Mouse (Mus musculus) neural tube, embryonic 11.5 days (tissue): ENCODE data around the gene Sec62. TPM values are rescaled to one million over a fixed set of nuclear protein-coding genes. Genes with fewer than 3 reads are reported as not detected.

Experiments
- ATAC-seq: fragments of 200-750 bp; cut with Nextera tagmentation; 2 replicates; pipeline ENCODE4 v1.8.0; 2017; ENCODE audit warnings: moderate number of reproducible peaks, mild to moderate bottlenecking, moderate TSS enrichment, moderate library complexity; ENCODE audit not compliant: insufficient read depth, low FRiP score, low TSS enrichment
- DNase-seq: peaks from one replicate; pipeline ENCODE4 v3.0.0-alpha.2; 2015; ENCODE audit warnings: low spot score
- H3K27ac ChIP-seq: fragments of 300-500 bp; sonication (generic); 2 replicates; pipeline ENCODE4 v1.5.1; 2014; ENCODE audit warnings: low read depth, mild to moderate bottlenecking, low read length
- H3K27me3 ChIP-seq: fragments of 300-500 bp; sonication (generic); 2 replicates; pipeline ENCODE4 v1.6.1; 2014; ENCODE audit warnings: mild to moderate bottlenecking, low read length, mixed read lengths; ENCODE audit not compliant: control insufficient read depth, insufficient read depth
- H3K36me3 ChIP-seq: fragments of 300-500 bp; sonication (generic); 2 replicates; pipeline ENCODE4 v1.6.1; 2014; ENCODE audit warnings: mild to moderate bottlenecking, low read length, moderate library complexity, mixed read lengths; ENCODE audit not compliant: control insufficient read depth, insufficient read depth
- H3K4me1 ChIP-seq: fragments of 300-500 bp; sonication (generic); 2 replicates; pipeline ENCODE4 v1.6.1; 2014; ENCODE audit warnings: low read length, mixed read lengths; ENCODE audit not compliant: control insufficient read depth, insufficient read depth
- H3K4me2 ChIP-seq: fragments of 300-500 bp; sonication (generic); 2 replicates; pipeline ENCODE4 v1.6.1; 2014; ENCODE audit warnings: low read depth, mild to moderate bottlenecking, moderate library complexity
- H3K4me3 ChIP-seq: fragments of 300-500 bp; sonication (generic); 2 replicates; pipeline ENCODE4 v1.5.1; 2014; ENCODE audit warnings: low read depth, low read length
- H3K9ac ChIP-seq: fragments of 300-500 bp; sonication (generic); 2 replicates; pipeline ENCODE4 v1.6.1; 2014; ENCODE audit warnings: mild to moderate bottlenecking, low read length
- H3K9me3 ChIP-seq: fragments of 300-500 bp; sonication (generic); 2 replicates; pipeline ENCODE4 v1.6.1; 2016; ENCODE audit warnings: low read length; ENCODE audit not compliant: control insufficient read depth
- WGBS: fragments of 180-500 bp; shearing (Covaris S2); extraction: QIAGEN DNeasy Blood & Tissue Kit; methylation state at CpG from one replicate; pipeline ENCODE4 v1.1.7; 2014; 5-methylcytosine and 5-hydroxymethylcytosine counted together
- polyA plus RNA-seq: library from polyadenylated mRNA; unstranded; fragments of >200 nt; fragmentation: Nextera tagmentation; extraction: Ambion mirVana; gene quantifications from 2 replicates; pipeline ENCODE4 v1.2.1, GENCODE M21; 2014

Sec62 gene
- 60.8 and 68.5 TPM in 2 replicates for polyA plus RNA-seq

DNA sequence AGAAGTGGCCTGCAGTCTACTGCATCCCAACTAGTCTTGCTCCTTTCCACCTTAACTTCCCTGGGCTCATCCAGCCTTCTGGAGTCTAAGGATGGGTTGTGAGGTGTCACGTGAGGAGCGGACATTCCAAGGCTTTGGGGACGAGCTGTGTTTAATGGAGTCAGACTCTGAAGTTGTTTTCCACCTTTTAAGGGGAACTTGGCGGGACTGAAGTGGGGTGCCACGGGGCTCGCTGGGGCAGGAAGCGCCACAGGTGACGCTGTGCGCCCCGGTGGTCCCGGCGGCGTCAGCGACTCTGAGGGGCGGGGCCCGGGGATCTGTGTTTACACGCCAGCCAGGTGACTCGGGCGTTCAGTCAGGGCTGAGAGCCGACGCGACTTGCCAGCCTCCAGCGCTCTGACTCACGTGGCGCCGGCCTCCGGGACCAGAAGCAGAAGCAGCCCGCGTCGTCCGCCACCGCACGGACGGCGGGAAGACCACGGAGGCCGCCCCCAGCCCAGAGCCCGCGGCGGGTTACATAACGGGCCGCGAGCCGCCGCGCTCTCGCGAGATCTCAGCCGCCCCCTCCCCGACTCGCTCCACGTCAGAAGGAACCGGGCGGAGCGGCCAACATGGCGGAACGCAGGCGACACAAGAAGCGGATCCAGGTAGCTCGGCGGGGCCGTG, at the start of gene Sec62:
Gene Sec62, plus strand, starts transcription at position 139 of the 666 bp plus-strand sequence.
- Histone ChIP-seq H3K27me3 (no peaks in the 10 kb centered on the region), H3K27ac (peak within 1 kb of the TSS; percentile 87), H3K4me3 (peak within 1 kb of the TSS; percentile 87), H3K9ac (peak within 1 kb of the TSS; percentile 98), H3K36me3 (no peaks in the 10 kb centered on the region), H3K4me2 (peak within 1 kb of the TSS; percentile 46), H3K9me3 (no peaks in the 10 kb centered on the region), H3K4me1 (peaks cover 3% of the 10 kb centered on the region; the same call in 1 of the 2 replicates)
- DNase-seq (peak; percentile 95), ATAC-seq (peak; percentile 98)
- under 1% methylated on average over 47 of the region's 62 CpGs for WGBS

DNA sequence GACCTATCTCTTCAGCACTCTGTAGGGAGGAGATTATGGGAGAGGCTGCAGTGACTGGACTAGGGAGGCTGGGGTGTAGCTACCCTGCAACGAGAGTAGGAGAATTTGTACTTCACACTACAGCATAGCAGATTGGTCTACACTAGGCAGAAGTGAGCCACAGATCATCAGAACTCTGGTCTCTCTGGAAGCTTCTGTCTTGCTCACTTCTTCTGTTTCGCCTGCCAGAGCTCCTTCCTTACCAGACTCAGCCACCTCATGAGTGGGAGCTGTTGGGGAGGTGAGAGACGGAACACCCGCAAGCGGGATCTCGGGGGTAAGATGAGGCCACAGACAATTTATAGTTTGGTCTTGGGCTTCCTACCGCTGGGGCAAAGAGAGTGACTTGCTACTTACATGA, 49.8 kb upstream of the Sec62 start:
- H3K4me1 ChIP-seq = no peaks in the 10 kb centered on the region
- H3K9me3 ChIP-seq = no peaks in the 10 kb centered on the region
- H3K27me3 ChIP-seq = no peaks in the 10 kb centered on the region
- no peak overlapping the region for H3K4me2 ChIP-seq
- no peak overlapping the region for H3K4me3 ChIP-seq
- ATAC-seq (no peak), DNase-seq (no peak)
- no peak overlapping the region for H3K27ac ChIP-seq
- no peaks in the 10 kb centered on the region for H3K36me3 ChIP-seq
- 92% methylated on average over 7 of the region's 7 CpGs for WGBS
- H3K9ac ChIP-seq = no peak overlapping the region

DNA sequence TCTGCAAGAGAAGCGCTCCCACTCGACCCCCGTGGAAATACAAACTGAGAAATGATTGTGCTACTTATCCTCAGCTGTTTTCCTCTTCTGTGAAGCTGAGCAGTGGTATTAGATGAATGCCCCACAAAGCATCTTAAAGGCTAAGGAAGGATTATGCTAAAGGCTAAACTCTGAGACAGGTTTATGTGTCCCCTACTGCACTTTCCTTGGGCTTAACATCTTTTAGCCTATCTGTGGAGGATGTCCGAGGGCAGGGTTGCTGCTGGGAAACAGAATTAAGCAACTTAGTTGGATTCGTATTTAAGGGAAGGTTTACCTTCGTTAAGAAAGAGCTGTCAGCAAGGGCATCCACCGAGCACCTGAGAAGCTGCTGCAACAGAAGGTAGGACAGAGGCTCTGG, 46.7 kb upstream of the Sec62 start, which contains the start of gene Samd7:
Gene Samd7, plus strand, starts transcription at position 288 of the 400 bp plus-strand sequence.
- no peaks in the 10 kb centered on the region for H3K36me3 ChIP-seq
- 85% methylated on average over 7 of the region's 7 CpGs for WGBS
- no peaks in the 10 kb centered on the region for H3K9me3 ChIP-seq
- H3K27ac ChIP-seq = no peak within 1 kb of the TSS
- H3K4me2 ChIP-seq = no peak within 1 kb of the TSS
- no peaks in the 10 kb centered on the region for H3K27me3 ChIP-seq
- H3K4me3 ChIP-seq = no peak within 1 kb of the TSS
- no peak within 1 kb of the TSS for H3K9ac ChIP-seq
- ATAC-seq (no peak), DNase-seq (no peak)
- no peaks in the 10 kb centered on the region for H3K4me1 ChIP-seq

DNA sequence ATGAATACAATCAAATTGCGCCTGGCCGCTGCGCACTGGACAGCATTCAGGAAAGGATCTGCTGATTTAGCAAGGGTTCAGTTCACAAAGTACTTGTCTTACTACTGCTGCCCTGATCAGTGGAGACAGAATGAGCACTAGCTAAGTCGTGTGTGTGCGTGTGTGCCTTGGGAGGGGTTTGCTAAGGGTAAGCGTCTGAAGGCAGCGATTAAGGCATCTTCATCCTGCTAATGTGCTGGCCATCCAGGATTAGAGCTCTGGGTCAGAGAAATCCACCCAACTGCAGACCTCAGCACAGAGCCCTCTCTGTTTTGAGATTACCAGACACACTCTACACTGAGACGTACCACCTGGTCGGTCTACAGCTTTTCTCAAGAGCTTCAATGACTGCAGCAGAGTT, 44.4 kb upstream of the Sec62 start:
- Histone ChIP-seq H3K27ac (no peak overlapping the region), H3K36me3 (no peaks in the 10 kb centered on the region), H3K4me2 (no peak overlapping the region), H3K27me3 (no peaks in the 10 kb centered on the region), H3K4me3 (no peak overlapping the region), H3K4me1 (no peaks in the 10 kb centered on the region), H3K9ac (no peak overlapping the region), H3K9me3 (no peaks in the 10 kb centered on the region)
- WGBS = 94% methylated on average over 9 of the region's 9 CpGs
- ATAC-seq (no peak), DNase-seq (no peak)

DNA sequence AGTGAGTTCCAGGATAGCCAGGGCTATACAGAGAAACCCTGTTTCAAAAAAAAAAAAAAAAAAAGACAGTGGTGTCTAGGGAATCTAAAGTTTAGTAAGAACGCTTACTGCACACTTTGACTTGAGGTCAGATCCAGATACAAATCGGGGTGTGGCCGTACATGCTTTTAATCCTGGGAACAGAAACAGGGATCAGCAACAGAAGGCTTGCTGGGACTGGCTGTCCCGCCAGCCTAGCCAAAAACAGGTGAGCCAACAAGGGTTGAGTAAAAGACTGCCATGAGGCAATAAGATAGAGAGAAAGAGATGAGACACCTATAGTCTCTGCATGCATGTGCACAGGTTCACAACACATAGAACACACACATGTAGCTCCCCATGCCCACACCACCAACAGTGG, 38.0 kb upstream of the Sec62 start:
- H3K4me2 ChIP-seq = no peak overlapping the region
- no peaks in the 10 kb centered on the region for H3K4me1 ChIP-seq
- H3K36me3 ChIP-seq = no peaks in the 10 kb centered on the region
- no peaks in the 10 kb centered on the region for H3K27me3 ChIP-seq
- no peak overlapping the region for H3K9ac ChIP-seq
- ATAC-seq (no peak), DNase-seq (no peak)
- H3K9me3 ChIP-seq = no peaks in the 10 kb centered on the region
- WGBS = 94% methylated on average over 4 of the region's 4 CpGs
- H3K4me3 ChIP-seq = no peak overlapping the region
- no peak overlapping the region for H3K27ac ChIP-seq

DNA sequence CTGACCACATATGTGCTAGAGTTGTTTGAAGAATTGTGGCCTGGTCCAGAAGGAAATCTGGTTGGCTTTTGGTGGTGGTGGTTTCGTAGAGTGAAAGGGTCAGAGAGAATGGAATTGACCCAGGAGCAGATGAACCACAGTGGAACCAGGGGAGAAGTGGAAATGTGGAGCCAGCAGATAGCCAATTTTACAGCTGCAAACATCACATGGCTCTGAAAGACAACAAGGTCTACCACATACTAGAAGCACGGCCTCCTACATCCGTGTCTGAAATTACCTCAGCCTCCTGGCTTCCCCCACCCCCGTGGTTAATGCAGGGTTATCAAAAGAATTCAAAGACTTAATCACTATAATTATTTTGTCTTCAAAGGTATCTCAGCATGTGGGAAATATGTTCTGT, 27.8 kb upstream of the Sec62 start:
- Histone ChIP-seq H3K27ac (no peak overlapping the region), H3K36me3 (no peaks in the 10 kb centered on the region), H3K4me1 (no peaks in the 10 kb centered on the region), H3K4me3 (no peak overlapping the region), H3K9me3 (no peaks in the 10 kb centered on the region), H3K9ac (no peak overlapping the region), H3K27me3 (no peaks in the 10 kb centered on the region), H3K4me2 (no peak overlapping the region)
- WGBS = 88% methylated on average over 4 of the region's 4 CpGs
- DNase-seq = no peak
- ATAC-seq = no peak

DNA sequence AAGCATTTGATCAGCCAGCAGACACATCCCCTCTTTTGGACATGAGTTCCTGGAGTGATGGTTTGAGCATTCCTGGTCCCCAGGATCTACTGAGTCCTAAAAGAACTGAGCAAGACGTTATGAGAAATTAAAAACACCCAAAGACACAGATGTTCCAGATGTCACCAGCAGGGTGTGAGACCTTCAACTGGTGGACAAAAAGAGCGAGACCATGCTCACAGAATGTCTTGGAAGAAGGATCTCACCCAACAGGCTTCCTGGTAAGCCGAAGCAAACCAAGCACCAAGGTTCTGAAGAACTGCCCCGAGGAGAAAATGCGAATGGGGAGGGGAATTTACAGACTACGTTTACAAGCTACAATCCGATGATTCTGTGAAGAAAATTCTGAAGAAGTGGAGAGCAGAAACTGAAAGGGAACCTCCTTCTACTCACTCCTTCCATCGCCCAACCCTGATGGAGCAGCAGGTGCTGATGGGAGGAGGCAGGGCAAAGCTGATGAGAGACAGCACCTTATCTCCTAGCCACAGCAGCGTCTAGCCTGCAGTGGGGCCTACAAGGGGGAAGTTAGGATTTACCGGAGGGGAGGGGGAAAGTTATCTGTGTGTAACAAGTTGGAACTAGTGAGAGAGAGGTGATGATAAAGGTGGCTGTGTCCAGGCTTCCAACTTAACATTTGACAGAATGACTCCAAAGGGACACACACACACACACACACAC, 27.2 kb upstream of the Sec62 start:
- no peak overlapping the region for H3K4me2 ChIP-seq
- DNase-seq (no peak), ATAC-seq (no peak)
- no peaks in the 10 kb centered on the region for H3K36me3 ChIP-seq
- H3K9me3 ChIP-seq = no peaks in the 10 kb centered on the region
- H3K4me3 ChIP-seq = no peak overlapping the region
- H3K27me3 ChIP-seq = no peaks in the 10 kb centered on the region
- no peak overlapping the region for H3K27ac ChIP-seq
- no peaks in the 10 kb centered on the region for H3K4me1 ChIP-seq
- 80% methylated on average over 10 of the region's 10 CpGs for whole genome bisulfite sequencing
- H3K9ac ChIP-seq = no peak overlapping the region

DNA sequence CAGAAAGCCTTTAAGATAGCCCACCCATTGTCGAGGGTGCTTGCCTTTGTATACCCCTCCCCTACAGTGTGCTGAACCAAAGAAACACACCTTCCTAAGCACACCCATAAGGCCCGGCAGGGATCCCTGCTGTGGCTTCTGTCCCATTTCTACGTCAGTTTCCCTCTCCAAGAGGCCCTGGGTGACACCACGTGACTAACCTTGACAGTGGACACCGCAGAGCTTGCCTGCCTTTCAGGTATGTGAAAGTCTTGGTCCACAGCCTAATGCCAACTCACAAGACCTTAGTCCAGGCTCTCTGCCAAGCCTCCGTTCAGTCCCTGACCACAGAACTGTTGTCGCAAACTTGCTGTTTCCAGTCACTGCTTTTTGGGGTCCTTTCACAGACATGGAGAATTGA, 26.5 kb upstream of the Sec62 start:
- Histone ChIP-seq H3K36me3 (no peaks in the 10 kb centered on the region), H3K4me3 (no peak overlapping the region), H3K4me1 (no peaks in the 10 kb centered on the region), H3K27ac (no peak overlapping the region), H3K27me3 (no peaks in the 10 kb centered on the region), H3K9me3 (no peaks in the 10 kb centered on the region), H3K4me2 (no peak overlapping the region), H3K9ac (no peak overlapping the region)
- 84% methylated on average over 7 of the region's 7 CpGs for WGBS
- DNase-seq (no peak), ATAC-seq (no peak)

DNA sequence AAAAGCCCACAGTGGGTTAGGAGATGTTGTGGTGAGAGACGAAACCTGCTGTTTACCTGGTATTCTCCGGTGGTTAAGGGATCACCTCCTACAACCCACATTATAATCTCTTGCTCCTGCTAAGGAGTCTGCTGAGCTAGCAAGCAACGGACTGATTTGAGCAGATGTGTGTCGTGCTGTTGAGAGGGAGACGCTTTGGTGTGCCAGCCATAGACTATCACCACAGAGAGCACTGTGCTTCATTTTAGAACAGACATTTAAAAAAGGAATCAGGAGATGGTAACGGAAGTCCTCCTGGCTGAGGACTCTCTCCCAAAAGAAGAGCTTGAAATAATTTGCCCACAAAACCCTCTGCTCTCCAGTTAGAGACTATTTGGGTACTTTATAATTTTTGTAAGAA, 25.4 kb upstream of the Sec62 start:
- DNase-seq = no peak
- Histone ChIP-seq H3K27ac (no peak overlapping the region), H3K36me3 (no peaks in the 10 kb centered on the region), H3K4me2 (no peak overlapping the region), H3K4me3 (no peak overlapping the region), H3K9ac (no peak overlapping the region), H3K4me1 (no peaks in the 10 kb centered on the region), H3K27me3 (no peaks in the 10 kb centered on the region), H3K9me3 (no peaks in the 10 kb centered on the region)
- no peak for ATAC-seq
- WGBS = 88% methylated on average over 6 of the region's 6 CpGs
